Mouse (Mus musculus) splenic B cell, adult 2 months (primary cell): ENCODE results near the gene Gm6882.
"Not testable (repeated sequence)": the region's sequence is repeated elsewhere in the genome, so short reads cannot be mapped to it uniquely, and the experiment has no call there.

Experiments used
- DNase-seq: peaks from one replicate; pipeline ENCODE4 v3.0.0-alpha.2; 2011; ENCODE audit warnings: low read depth, low spot score
- H3K27me3 ChIP-seq: 2 replicates; pipeline ENCODE4 v1.6.1; 2012; ENCODE audit warnings: mild to moderate bottlenecking, low read length, moderate library complexity, mixed read lengths; ENCODE audit not compliant: control insufficient read depth, poor library complexity, insufficient read depth, severe bottlenecking
- H3K36me3 ChIP-seq: 2 replicates; pipeline ENCODE4 v1.6.1; 2012; ENCODE audit warnings: mild to moderate bottlenecking, low read length, moderate library complexity, mixed read lengths; ENCODE audit not compliant: control insufficient read depth, poor library complexity, insufficient read depth, severe bottlenecking

Gene Gm6882

GRCm38 (mm10) chr7:21432645-21433044 is at the start of gene Gm6882:
Gm6882 (minus strand) TSS chr7:21432745.
- not testable (repeated sequence) for DNase-seq, H3K27me3 ChIP-seq, H3K36me3 ChIP-seq
